Mouse (Mus musculus): ENCODE results near the gene Pkd1l1. TPM values are rescaled to one million over a fixed set of nuclear protein-coding genes. Genes with fewer than 3 reads are reported as not detected.

Gene Pkd1l1
- 0.10 and 0.19 TPM in 2 replicates for polyA plus RNA-seq (2012)

DNA sequence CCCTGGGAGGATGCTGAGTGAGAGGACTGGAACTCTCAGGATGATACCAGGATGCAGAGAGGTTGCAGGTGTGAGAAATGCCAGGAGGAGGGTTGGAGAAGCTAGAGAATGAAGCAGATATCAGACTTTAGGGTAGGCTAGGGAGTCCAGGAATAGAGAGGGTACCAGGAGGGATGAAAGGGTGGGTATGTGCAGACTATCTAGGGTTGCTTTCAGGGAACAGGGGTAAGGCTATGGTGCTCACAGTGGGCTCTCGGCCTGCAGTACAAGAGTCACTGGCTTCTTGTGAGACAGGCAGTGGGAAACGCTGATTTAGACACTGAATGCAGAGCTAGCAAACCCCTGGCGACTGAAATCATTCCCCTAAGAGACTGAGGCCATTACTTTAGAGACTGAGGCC lies at the start of gene Pkd1l1:
Gene Pkd1l1, minus strand, starts transcription at position 101 of the 400 bp plus-strand sequence.
- H3K9me3 ChIP-seq (ENCODE audit: control insufficient read depth, low read length), result no peaks in the 10 kb centered on the region
- no peak within 1 kb of the TSS for H3K4me3 ChIP-seq (replicated peaks)
- H3K4me1 ChIP-seq (ENCODE audit: control insufficient read depth), result peaks cover 51% of the 10 kb centered on the region
- H3K36me3 ChIP-seq (ENCODE audit: control insufficient read depth), result no peaks in the 10 kb centered on the region
- H3K27me3 ChIP-seq (ENCODE audit: control insufficient read depth), result no peaks in the 10 kb centered on the region
- TF ChIP-seq TAL1 (IDR thresholded peaks at IDR 0.05; ENCODE audit: low read length) (no peak), GATA1 (IDR thresholded peaks at IDR 0.05; ENCODE audit: low read length) (no peak)

DNA sequence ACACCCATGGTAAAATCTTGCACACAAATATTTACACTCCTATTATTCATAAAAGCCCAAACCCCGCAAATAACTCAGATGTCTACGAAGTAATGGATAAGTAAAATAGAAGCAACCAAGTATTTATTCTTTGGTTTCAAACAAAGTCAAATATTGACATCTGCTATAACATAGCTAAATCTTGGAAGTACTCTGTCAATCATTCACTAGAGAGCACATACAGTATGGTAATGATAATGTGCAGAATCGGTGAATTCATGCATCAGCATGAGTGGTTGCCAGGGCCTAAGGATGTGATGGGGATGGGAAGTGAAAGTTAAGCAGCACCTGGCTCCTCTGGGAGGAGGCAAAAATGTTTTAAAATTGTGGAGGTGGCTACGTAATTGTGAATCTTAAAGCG lies 47.1 kb upstream of the Pkd1l1 start:
- Histone ChIP-seq H3K4me1 (ENCODE audit: control insufficient read depth) (no peaks in the 10 kb centered on the region), H3K4me3 (replicated peaks) (no peak overlapping the region), H3K36me3 (ENCODE audit: control insufficient read depth) (no peaks in the 10 kb centered on the region), H3K9me3 (ENCODE audit: control insufficient read depth, low read length) (no peaks in the 10 kb centered on the region), H3K27me3 (ENCODE audit: control insufficient read depth) (no peaks in the 10 kb centered on the region)
- TF ChIP-seq TAL1 (IDR thresholded peaks at IDR 0.05; ENCODE audit: low read length) (no peak), GATA1 (IDR thresholded peaks at IDR 0.05; ENCODE audit: low read length) (no peak)

DNA sequence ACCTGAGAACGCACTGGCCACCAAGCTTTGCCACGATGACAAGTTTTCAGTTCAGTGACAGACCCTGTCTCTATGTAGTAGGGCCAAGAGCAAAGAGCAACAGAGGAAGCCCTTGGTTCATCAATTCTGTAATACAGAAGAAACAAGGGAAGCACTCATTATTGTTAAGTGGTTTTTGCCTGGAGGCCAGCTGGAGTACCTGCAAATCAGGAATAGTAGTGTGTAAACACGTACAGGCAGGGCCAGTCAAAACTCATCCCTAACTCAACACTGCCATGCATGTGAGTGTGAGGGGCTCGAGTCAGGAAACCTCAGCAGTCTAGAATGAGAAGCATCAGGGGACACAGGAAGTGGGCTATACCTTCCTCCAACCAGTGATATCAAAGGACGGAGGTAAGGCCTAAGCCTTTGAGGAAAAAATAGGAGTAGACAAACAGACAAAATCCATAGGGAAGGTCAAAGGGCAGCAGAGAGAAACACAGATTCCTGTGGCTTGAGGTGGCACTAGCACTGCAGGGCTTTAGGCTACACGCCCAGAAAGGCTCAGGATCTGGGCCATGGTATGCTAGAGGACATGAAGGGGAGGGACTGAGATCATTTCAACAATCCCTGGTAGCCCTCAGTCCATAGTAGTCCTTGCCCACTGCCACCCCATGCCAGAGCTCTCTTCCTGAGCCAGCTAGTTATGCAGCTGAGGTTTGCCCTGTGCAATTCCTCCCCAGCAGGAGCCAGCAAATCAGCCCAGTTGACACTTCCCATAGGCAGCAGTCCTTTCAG lies 45.6 kb upstream of the Pkd1l1 start:
- H3K9me3 ChIP-seq (ENCODE audit: control insufficient read depth, low read length), result no peaks in the 10 kb centered on the region
- no peaks in the 10 kb centered on the region for H3K4me1 ChIP-seq (ENCODE audit: control insufficient read depth)
- TF ChIP-seq GATA1 (IDR thresholded peaks at IDR 0.05; ENCODE audit: low read length) (no peak), TAL1 (IDR thresholded peaks at IDR 0.05; ENCODE audit: low read length) (no peak)
- no peaks in the 10 kb centered on the region for H3K27me3 ChIP-seq (ENCODE audit: control insufficient read depth)
- H3K36me3 ChIP-seq (ENCODE audit: control insufficient read depth), result no peaks in the 10 kb centered on the region
- H3K4me3 ChIP-seq (replicated peaks), result no peak overlapping the region

DNA sequence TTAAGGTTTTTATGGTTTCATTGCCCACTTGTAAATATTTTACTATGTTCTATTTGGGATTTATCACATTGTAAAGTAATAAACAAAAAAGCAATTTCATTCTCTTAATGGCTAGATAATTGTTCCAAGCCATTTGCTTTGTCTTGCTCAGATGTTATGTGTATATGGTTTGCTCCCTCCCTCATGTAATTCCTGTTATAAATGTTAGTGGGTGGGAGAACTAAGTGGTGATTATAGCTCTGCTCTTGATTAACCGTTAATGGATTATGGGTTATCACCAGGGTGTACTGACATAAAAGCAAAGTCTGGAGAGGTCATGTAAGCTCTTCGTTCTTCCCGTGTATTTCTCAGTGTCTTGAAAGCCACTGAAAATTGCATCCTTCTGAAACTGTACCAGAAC lies 41.7 kb upstream of the Pkd1l1 start:
- no peak overlapping the region for H3K4me3 ChIP-seq (replicated peaks)
- H3K9me3 ChIP-seq (ENCODE audit: control insufficient read depth, low read length), result no peaks in the 10 kb centered on the region
- peaks cover 15% of the 10 kb centered on the region for H3K4me1 ChIP-seq (ENCODE audit: control insufficient read depth)
- H3K36me3 ChIP-seq (ENCODE audit: control insufficient read depth), result no peaks in the 10 kb centered on the region
- no peaks in the 10 kb centered on the region for H3K27me3 ChIP-seq (ENCODE audit: control insufficient read depth)
- TF ChIP-seq TAL1 (IDR thresholded peaks at IDR 0.05; ENCODE audit: low read length) (no peak), GATA1 (IDR thresholded peaks at IDR 0.05; ENCODE audit: low read length) (no peak)

DNA sequence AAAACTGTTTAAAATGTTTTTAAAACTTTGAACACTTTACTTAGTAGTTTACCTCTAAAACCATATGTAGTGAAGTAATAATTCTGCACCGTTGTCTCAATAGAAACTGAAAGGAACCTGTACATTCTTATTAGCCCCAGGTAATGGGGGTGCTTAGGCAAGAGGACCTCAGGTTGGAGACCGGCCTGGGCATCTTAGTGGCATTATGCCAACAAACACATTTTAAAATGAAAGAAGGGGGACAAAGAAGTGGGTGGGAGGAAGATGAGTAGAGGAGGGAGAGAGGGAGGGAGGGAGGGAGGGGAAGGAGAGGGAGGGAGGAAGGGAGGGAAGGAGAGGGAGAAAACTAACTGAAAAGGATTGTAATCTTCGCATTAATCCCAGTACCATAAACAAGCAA lies 38.3 kb upstream of the Pkd1l1 start:
- no peaks in the 10 kb centered on the region for H3K27me3 ChIP-seq (ENCODE audit: control insufficient read depth)
- no peaks in the 10 kb centered on the region for H3K9me3 ChIP-seq (ENCODE audit: control insufficient read depth, low read length)
- H3K4me1 ChIP-seq (ENCODE audit: control insufficient read depth), result peaks cover 24% of the 10 kb centered on the region
- peaks cover 24% of the 10 kb centered on the region for H3K36me3 ChIP-seq (ENCODE audit: control insufficient read depth)
- peak overlapping the region; percentile 95 for H3K4me3 ChIP-seq (replicated peaks)
- TF ChIP-seq GATA1 (IDR thresholded peaks at IDR 0.05; ENCODE audit: low read length) (no peak), TAL1 (IDR thresholded peaks at IDR 0.05; ENCODE audit: low read length) (no peak)

DNA sequence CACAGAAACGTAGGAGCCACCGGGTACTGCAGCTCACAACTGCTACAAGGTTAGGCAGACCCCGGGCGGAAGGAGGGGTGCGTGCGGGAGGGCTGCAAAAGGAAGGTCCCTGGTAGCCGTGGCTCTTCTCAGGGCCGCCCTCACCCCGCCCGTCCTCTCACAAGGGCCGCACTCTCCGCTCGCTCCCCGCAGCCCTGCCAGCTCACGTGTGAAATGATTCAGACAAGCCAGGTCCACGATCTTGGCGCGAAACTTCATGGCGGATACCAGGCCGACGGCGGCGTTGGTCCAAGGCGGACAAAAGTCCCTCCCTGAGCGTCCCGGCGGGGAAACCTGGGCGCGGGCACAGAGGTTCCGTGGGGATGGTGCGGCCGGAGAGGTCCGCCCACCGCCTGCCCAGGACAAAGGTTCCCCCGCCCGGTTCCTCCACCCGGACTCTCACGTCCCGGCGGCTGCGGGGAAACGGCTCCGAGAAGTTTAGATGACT lies 37.8 kb upstream of the Pkd1l1 start, which contains the start of gene Hus1:
Gene Hus1, minus strand, starts transcription at position 339 of the 487 bp plus-strand sequence.
- no peak for TF ChIP-seq TAL1 (IDR thresholded peaks at IDR 0.05; ENCODE audit: low read length)
- H3K9me3 ChIP-seq (ENCODE audit: control insufficient read depth, low read length), result no peaks in the 10 kb centered on the region
- H3K27me3 ChIP-seq (ENCODE audit: control insufficient read depth), result no peaks in the 10 kb centered on the region
- peak within 1 kb of the TSS; percentile 95 for H3K4me3 ChIP-seq (replicated peaks)
- peaks cover 24% of the 10 kb centered on the region for H3K4me1 ChIP-seq (ENCODE audit: control insufficient read depth)
- H3K36me3 ChIP-seq (ENCODE audit: control insufficient read depth), result peaks cover 28% of the 10 kb centered on the region

DNA sequence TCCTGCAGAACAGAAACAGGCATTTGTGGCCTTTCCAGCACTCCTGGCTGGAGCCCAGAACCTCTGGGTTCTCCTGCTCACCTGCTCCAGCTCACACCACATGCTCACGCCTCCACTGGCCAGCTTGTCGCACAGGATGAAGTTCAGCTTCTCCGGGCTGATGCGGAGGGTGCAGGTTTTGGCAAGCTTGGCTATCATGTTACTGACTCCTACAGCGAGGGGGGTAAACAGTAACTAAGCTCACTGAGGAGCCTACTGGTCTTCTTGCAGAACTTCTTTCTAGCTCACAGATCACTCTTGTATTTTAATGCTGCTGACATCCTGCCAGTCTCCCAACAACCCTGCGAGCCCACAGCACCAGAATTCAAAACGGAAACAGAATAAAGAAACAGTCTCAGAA lies 37.4 kb upstream of the Pkd1l1 start:
- peaks cover 24% of the 10 kb centered on the region for H3K4me1 ChIP-seq (ENCODE audit: control insufficient read depth)
- no peaks in the 10 kb centered on the region for H3K27me3 ChIP-seq (ENCODE audit: control insufficient read depth)
- peaks cover 33% of the 10 kb centered on the region for H3K36me3 ChIP-seq (ENCODE audit: control insufficient read depth)
- H3K9me3 ChIP-seq (ENCODE audit: control insufficient read depth, low read length), result no peaks in the 10 kb centered on the region
- TF ChIP-seq TAL1 (IDR thresholded peaks at IDR 0.05; ENCODE audit: low read length) (no peak), GATA1 (IDR thresholded peaks at IDR 0.05; ENCODE audit: low read length) (no peak)
- H3K4me3 ChIP-seq (replicated peaks), result peak overlapping the region; percentile 95

DNA sequence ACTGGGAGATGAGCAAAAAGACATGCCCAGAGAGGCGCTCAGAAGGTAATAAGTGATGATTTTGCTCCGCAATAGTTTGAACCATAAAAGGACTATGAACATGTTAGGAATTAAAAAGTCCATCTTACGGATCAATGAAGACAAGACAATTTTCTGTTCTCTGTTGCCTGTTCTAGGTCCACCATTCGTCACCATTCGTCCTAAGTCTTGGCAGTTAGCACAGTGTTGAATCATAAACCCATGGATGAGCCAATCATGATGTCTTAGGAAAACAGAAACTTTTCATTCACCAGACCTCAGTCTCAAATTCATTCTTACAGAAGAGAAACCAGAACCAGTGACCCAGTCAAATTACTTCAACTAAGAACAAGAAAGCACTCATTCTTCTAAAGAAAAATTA lies 35.7 kb upstream of the Pkd1l1 start:
- Histone ChIP-seq H3K4me1 (ENCODE audit: control insufficient read depth) (peaks cover 24% of the 10 kb centered on the region), H3K4me3 (replicated peaks) (no peak overlapping the region), H3K27me3 (ENCODE audit: control insufficient read depth) (no peaks in the 10 kb centered on the region), H3K9me3 (ENCODE audit: control insufficient read depth, low read length) (no peaks in the 10 kb centered on the region), H3K36me3 (ENCODE audit: control insufficient read depth) (peaks cover 50% of the 10 kb centered on the region)
- TF ChIP-seq GATA1 (IDR thresholded peaks at IDR 0.05; ENCODE audit: low read length) (no peak), TAL1 (IDR thresholded peaks at IDR 0.05; ENCODE audit: low read length) (no peak)

DNA sequence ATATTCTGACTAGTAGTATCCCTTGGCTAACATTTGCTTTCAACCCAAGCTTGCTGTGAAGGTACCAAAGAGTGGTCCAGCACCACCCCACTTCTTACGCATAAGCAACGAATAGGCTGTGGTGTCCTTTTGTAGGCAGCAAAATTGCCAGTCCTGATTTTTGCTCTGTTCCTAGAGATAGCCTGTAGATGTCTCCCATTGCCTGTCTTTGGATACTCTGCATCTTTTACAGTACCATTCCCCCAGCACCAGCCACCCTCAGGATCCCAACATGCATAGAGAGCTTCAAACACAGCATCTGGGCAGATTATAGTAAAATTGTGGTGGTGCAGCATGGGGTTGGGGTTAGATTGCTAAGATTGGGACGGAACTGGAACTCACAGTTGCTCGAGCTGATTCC lies 15.0 kb upstream of the Pkd1l1 start:
- TF ChIP-seq GATA1 (IDR thresholded peaks at IDR 0.05; ENCODE audit: low read length) (no peak), TAL1 (IDR thresholded peaks at IDR 0.05; ENCODE audit: low read length) (no peak)
- H3K27me3 ChIP-seq (ENCODE audit: control insufficient read depth), result peaks cover 3% of the 10 kb centered on the region; the same call in 1 of the 2 replicates
- H3K36me3 ChIP-seq (ENCODE audit: control insufficient read depth), result peaks cover 25% of the 10 kb centered on the region
- H3K4me1 ChIP-seq (ENCODE audit: control insufficient read depth), result no peaks in the 10 kb centered on the region
- H3K4me3 ChIP-seq (replicated peaks), result no peak overlapping the region
- H3K9me3 ChIP-seq (ENCODE audit: control insufficient read depth, low read length), result no peaks in the 10 kb centered on the region
